In the genomic region with DNA sequence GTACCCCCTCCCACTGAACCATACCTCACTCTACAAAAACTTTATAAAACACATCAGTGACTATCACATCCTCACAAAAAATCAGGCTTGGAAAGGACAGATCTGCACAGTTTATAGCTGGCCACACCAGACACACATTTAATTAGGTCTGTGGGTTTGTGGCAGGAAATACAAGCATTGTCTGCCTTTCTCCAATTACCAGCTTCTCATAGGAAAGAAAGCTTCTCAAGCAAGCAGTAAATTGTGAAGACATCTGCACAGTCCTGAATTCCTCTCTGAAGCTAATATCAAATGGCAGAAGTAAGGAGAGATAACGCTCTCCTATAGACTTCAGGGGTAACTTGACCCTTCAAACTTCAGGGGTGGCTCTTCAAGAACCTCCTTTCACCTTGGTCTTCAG, we compare ENCODE assay signal across 14 mouse cellular contexts.
"Had no signal": no experiment of that assay in that cellular context is flagged by ENCODE, and none has a peak within 500 bp of the region (broad histone marks: within the 10 kb centered on the region; RNA-seq: fewer than 3 reads in every experiment).

No protein-coding gene starts in this region.

- DNase-seq: kidney, adult 2 months; kidney, postnatal 10 days; kidney, postnatal 4 days; lung, embryonic 14.5 days; lung, postnatal 10 days; lung, postnatal 4 days; right cerebral cortex, postnatal 4 days; thymus, postnatal 36 days had no signal

- ATAC-seq: intestine, embryonic 15.5 days; liver, embryonic 12.5 days had no signal

- H3K4me3 ChIP-seq: intestine, embryonic 15.5 days; left cerebral cortex, adult 2 months; limb, embryonic 15.5 days; liver, embryonic 12.5 days; midbrain, embryonic 12.5 days; neural tube, embryonic 15.5 days had no signal

- H3K4me1 ChIP-seq: intestine, embryonic 15.5 days had no signal

- H3K27me3 ChIP-seq: neural tube, embryonic 15.5 days had no signal

- H3K9ac ChIP-seq: intestine, embryonic 15.5 days; limb, embryonic 15.5 days; liver, embryonic 12.5 days; lung, embryonic 14.5 days; midbrain, embryonic 12.5 days; neural tube, embryonic 15.5 days had no signal

- H3K4me2 ChIP-seq: intestine, embryonic 15.5 days; limb, embryonic 15.5 days; liver, embryonic 12.5 days; lung, embryonic 14.5 days; midbrain, embryonic 12.5 days; neural tube, embryonic 15.5 days had no signal

- H3K9me3 ChIP-seq: intestine, embryonic 15.5 days; neural tube, embryonic 15.5 days had no signal

- H3K36me3 ChIP-seq: intestine, embryonic 15.5 days; limb, embryonic 15.5 days; liver, embryonic 12.5 days; midbrain, embryonic 12.5 days; neural tube, embryonic 15.5 days had no signal

- H3K27ac ChIP-seq: intestine, embryonic 15.5 days; left cerebral cortex, adult 2 months; limb, embryonic 15.5 days; liver, embryonic 12.5 days; midbrain, embryonic 12.5 days; neural tube, embryonic 15.5 days had no signal
